Mouse (Mus musculus) cerebellum, adult 2 months (tissue): ENCODE data around the gene Polr2e.

Source experiments
- CTCF ChIP-seq: fragments of 200-500 bp; IDR thresholded peaks from 2 replicates; pipeline ENCODE4 v1.5.1; 2011; ENCODE audit warnings: low read depth, mild to moderate bottlenecking, control low read depth, low read length, moderate library complexity, borderline replicate concordance; ENCODE audit not compliant: insufficient read depth
- POLR2A ChIP-seq: fragments of 200-500 bp; IDR thresholded peaks from 2 replicates; pipeline ENCODE4 v1.6.1; 2011; ENCODE audit warnings: low read length, control low read depth, borderline replicate concordance; ENCODE audit not compliant: insufficient read depth

DNA sequence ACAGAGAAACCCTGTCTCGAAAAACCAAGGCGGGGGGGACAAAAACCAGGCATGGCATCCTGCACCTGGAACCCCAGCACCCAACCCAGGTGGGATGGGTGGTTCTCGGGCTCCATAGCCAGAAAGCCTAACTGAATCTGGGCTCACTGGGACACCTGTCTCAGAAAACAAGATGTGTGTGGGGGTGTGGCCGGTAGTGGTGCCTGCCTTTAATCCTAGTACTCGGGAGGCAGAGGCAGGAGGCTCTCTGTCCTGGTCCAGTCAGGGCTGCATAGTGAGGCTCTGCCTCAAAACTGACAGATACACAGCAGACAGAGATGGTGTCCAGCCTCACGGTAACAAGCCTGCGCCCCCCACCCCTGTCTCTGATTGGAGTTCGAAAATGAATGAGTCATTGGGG lies 16.8 kb downstream of the Polr2e start:
- TF ChIP-seq POLR2A = no peak
- no peak for TF ChIP-seq CTCF
